16 mouse cellular contexts compared by ENCODE assay signal in genomic region chr1:39408668-39409067, GRCm38 (mm10). TPM values are rescaled to one million over a fixed set of nuclear protein-coding genes. Genes with fewer than 3 reads are reported as not detected.
A peak's percentile ranks its signal among the peaks of the same experiment; 100 is the strongest.
DNase-seq lines count a peak whose midpoint lies in the region; ATAC-seq lines count a peak whose summit lies in the region.
"Had no signal": no experiment of that assay in that cellular context is flagged by ENCODE, and none has a peak within 500 bp of the region (broad histone marks: within the 10 kb centered on the region; RNA-seq: fewer than 3 reads in every experiment).

No protein-coding gene starts in this region.

- 0 out of 2 replicates have a peak overlapping the region, but pooled peaks have one; percentile 22 for H3K27ac ChIP-seq in lung, embryonic 15.5 days
- 0 out of 2 replicates have a peak overlapping the region, but pooled peaks have one; percentile 3 for H3K27ac ChIP-seq in macrophage
- H3K27ac ChIP-seq in stomach, embryonic 15.5 days = peak overlapping the region; percentile 31; the same call in 1 of the 2 replicates
- H3K27ac ChIP-seq: embryonic facial prominence, embryonic 12.5 days; limb, embryonic 12.5 days; neural tube, embryonic 13.5 days had no signal

- peaks cover 21% of the 10 kb centered on the region for H3K4me1 ChIP-seq in lung, embryonic 15.5 days
- peaks cover 9% of the 10 kb centered on the region for H3K4me1 ChIP-seq in stomach, embryonic 15.5 days
- H3K4me1 ChIP-seq: embryonic facial prominence, embryonic 12.5 days; limb, embryonic 12.5 days had no signal

- no peaks in the 10 kb centered on the region for H3K36me3 ChIP-seq in lung, embryonic 15.5 days
- H3K36me3 ChIP-seq in macrophage (ENCODE audit: inconsistent target) = peaks cover 21% of the 10 kb centered on the region
- no peaks in the 10 kb centered on the region for H3K36me3 ChIP-seq in stomach, embryonic 15.5 days
- H3K36me3 ChIP-seq: embryonic facial prominence, embryonic 12.5 days; limb, embryonic 12.5 days; neural tube, embryonic 13.5 days had no signal

- no peaks in the 10 kb centered on the region; the same call in 1 of the 2 replicates for H3K79me2 ChIP-seq in macrophage (ENCODE audit: inconsistent target)

- H3K9ac ChIP-seq in lung, embryonic 15.5 days = no peak overlapping the region
- H3K9ac ChIP-seq in stomach, embryonic 15.5 days = no peak overlapping the region
- H3K9ac ChIP-seq: embryonic facial prominence, embryonic 12.5 days; limb, embryonic 12.5 days; neural tube, embryonic 13.5 days had no signal

- no peaks in the 10 kb centered on the region for H3K9me3 ChIP-seq in lung, embryonic 15.5 days
- no peaks in the 10 kb centered on the region for H3K9me3 ChIP-seq in stomach, embryonic 15.5 days
- H3K9me3 ChIP-seq: embryonic facial prominence, embryonic 12.5 days; limb, embryonic 12.5 days; neural tube, embryonic 13.5 days had no signal

- no peak overlapping the region for H3K4me3 ChIP-seq in lung, embryonic 15.5 days
- H3K4me3 ChIP-seq in macrophage (ENCODE audit: inconsistent target) = no peak overlapping the region
- no peak overlapping the region for H3K4me3 ChIP-seq in stomach, embryonic 15.5 days (replicated peaks)
- H3K4me3 ChIP-seq: embryonic facial prominence, embryonic 12.5 days; limb, embryonic 12.5 days; neural tube, embryonic 13.5 days had no signal

- H3K27me3 ChIP-seq in lung, embryonic 15.5 days = no peaks in the 10 kb centered on the region
- H3K27me3 ChIP-seq in stomach, embryonic 15.5 days (replicated peaks) = no peaks in the 10 kb centered on the region
- H3K27me3 ChIP-seq: embryonic facial prominence, embryonic 12.5 days; limb, embryonic 12.5 days; neural tube, embryonic 13.5 days had no signal

- 44% methylated on average over 7 of the region's 7 CpGs for WGBS in lung, embryonic 15.5 days
- WGBS in macrophage (ENCODE audit: missing documents) = 20% methylated on average over 7 of the region's 7 CpGs
- 49% methylated on average over 7 of the region's 7 CpGs for WGBS in stomach, embryonic 15.5 days

- ATAC-seq in lung, embryonic 15.5 days (ENCODE audit: borderline replicate concordance, extremely low read depth, low FRiP score, low TSS enrichment) = no peak
- ATAC-seq in stomach, embryonic 15.5 days (ENCODE audit: insufficient read depth, low FRiP score, low read depth) = no peak
- ATAC-seq: hindbrain, embryonic 16.5 days had no signal

- DNase-seq in lung, postnatal 10 days = no peak
- DNase-seq in MEL-GATA-1-ER (ENCODE audit: extremely low read depth, low read depth) = peak; percentile 71
- no peak for DNase-seq in kidney, postnatal 25 days
- DNase-seq in ovary, postnatal 10 days (ENCODE audit: low spot score) = no peak
- DNase-seq in thymus, postnatal 10 days (ENCODE audit: low spot score in 2 of 2) = no peak
- DNase-seq: cerebellum, adult 11 months; cerebellum, postnatal 36 days; heart, postnatal 10 days; lung, postnatal 4 days had no signal

- H3K4me2 ChIP-seq in lung, embryonic 15.5 days = no peak overlapping the region
- H3K4me2 ChIP-seq in stomach, embryonic 15.5 days = no peak overlapping the region
- H3K4me2 ChIP-seq: embryonic facial prominence, embryonic 12.5 days; limb, embryonic 12.5 days; neural tube, embryonic 13.5 days had no signal

RNA-seq across cellular contexts. Expression of gene Rpl31, which starts 41.0 kb away (rescaled TPM):
- polyA plus RNA-seq in lung, embryonic 15.5 days (2015; fragmentation: Nextera tagmentation; extraction: Ambion mirVana) = 454 and 516 TPM in 2 replicates
- total RNA-seq in macrophage (2018; cell fraction: chromatin; rRNA removed) = 100 to 1,000 TPM in 1 of 26 experiments, 10 to 100 TPM in 25; 28.4 to 154 (median 62.4) TPM
- total RNA-seq in macrophage (2018; cell fraction: cytosol; rRNA removed) = 100 to 1,000 TPM; 220 to 747 (median 375) TPM
- 100 to 1,000 TPM in 2 of 26 experiments, 10 to 100 TPM in 24; 47.9 to 154 (median 74.1) TPM for total RNA-seq in macrophage (2018; cell fraction: nucleus; rRNA removed)
- 365 to 739 TPM (median 719 TPM) in 3 replicates for polyA plus RNA-seq in macrophage (2018)
- polyA plus RNA-seq in stomach, embryonic 15.5 days (2015; fragmentation: Nextera tagmentation; extraction: Ambion mirVana) = 421 and 487 TPM in 2 replicates
